In the genomic region with DNA sequence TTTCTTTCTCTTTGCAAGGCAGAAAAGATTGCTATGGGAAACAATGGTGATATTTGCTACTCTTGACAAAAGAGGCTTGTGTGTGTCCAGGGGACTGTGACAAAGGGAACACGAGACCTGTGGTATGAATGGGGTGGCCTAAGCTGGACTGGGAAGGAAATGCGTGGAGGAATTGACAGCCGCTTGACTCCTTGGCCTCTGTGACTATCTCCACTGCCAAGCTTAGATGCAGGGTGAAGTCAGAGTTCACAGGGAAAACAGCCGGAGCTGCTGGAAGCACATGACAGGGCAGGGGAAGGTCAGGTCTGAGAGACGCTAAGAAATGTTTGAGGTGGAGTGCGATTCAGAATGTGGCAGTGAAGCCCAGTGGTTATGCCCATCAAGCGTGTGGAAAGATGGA, we compare ENCODE assay signal across 11 mouse cellular contexts. TPM values are rescaled to one million over a fixed set of nuclear protein-coding genes. Genes with fewer than 3 reads are reported as not detected.
DNase-seq lines count a peak whose midpoint lies in the region; ATAC-seq and TF ChIP-seq lines count a peak whose summit lies in the region.
"Had no signal": no experiment of that assay in that cellular context is flagged by ENCODE, and none has a peak within 500 bp of the region (broad histone marks: within the 10 kb centered on the region; RNA-seq: fewer than 3 reads in every experiment).

No protein-coding gene starts in this region.

- H3K27me3 ChIP-seq in hindbrain, embryonic 12.5 days, result peaks cover 5% of the 10 kb centered on the region; the same call in 1 of the 2 replicates
- no peaks in the 10 kb centered on the region for H3K27me3 ChIP-seq in hindbrain, embryonic 16.5 days (replicated peaks; ENCODE audit: control insufficient read depth, insufficient read depth, low read length)
- H3K27me3 ChIP-seq in midbrain, embryonic 13.5 days, result peaks cover 3% of the 10 kb centered on the region; the same call in 1 of the 2 replicates
- no peaks in the 10 kb centered on the region for H3K27me3 ChIP-seq in lung, postnatal 0 days (replicated peaks; ENCODE audit: insufficient read depth, low read length)
- H3K27me3 ChIP-seq: limb, embryonic 15.5 days had no signal

- DNase-seq in brain, adult 2 months (ENCODE audit: low read depth, low spot score), result peak; percentile 71
- peak; percentile 59 for DNase-seq in embryo, embryonic 10.5 days (ENCODE audit: low spot score)
- DNase-seq in cerebellum, postnatal 25 days, result no peak
- no peak for DNase-seq in lung, postnatal 0 days (ENCODE audit: low spot score)
- DNase-seq: lung, postnatal 14 days had no signal

- no peak for TF ChIP-seq EP300 in lung, postnatal 0 days (IDR thresholded peaks at IDR 0.05)

- H3K36me3 ChIP-seq in hindbrain, embryonic 12.5 days, result no peaks in the 10 kb centered on the region
- no peaks in the 10 kb centered on the region for H3K36me3 ChIP-seq in hindbrain, embryonic 16.5 days (ENCODE audit: control insufficient read depth, insufficient read depth, low read length)
- no peaks in the 10 kb centered on the region for H3K36me3 ChIP-seq in midbrain, embryonic 13.5 days
- H3K36me3 ChIP-seq in lung, postnatal 0 days (ENCODE audit: insufficient read depth, low read length), result no peaks in the 10 kb centered on the region
- H3K36me3 ChIP-seq: limb, embryonic 15.5 days had no signal

- H3K9me3 ChIP-seq in hindbrain, embryonic 12.5 days (replicated peaks), result no peaks in the 10 kb centered on the region
- H3K9me3 ChIP-seq in hindbrain, embryonic 16.5 days (ENCODE audit: control insufficient read depth, low read length), result no peaks in the 10 kb centered on the region
- no peaks in the 10 kb centered on the region; the same call in 1 of the 2 replicates for H3K9me3 ChIP-seq in midbrain, embryonic 13.5 days
- H3K9me3 ChIP-seq in lung, postnatal 0 days (ENCODE audit: low read length), result no peaks in the 10 kb centered on the region
- H3K9me3 ChIP-seq: limb, embryonic 15.5 days had no signal

- ATAC-seq in hindbrain, embryonic 12.5 days (ENCODE audit: low FRiP score), result no peak
- no peak for ATAC-seq in hindbrain, embryonic 16.5 days
- no peak for ATAC-seq in midbrain, embryonic 13.5 days
- ATAC-seq in lung, postnatal 0 days, result no peak
- ATAC-seq: inflammation-experienced regulatory T-cells, adult 6 months had no signal

- peaks cover 14% of the 10 kb centered on the region for H3K4me1 ChIP-seq in hindbrain, embryonic 12.5 days
- H3K4me1 ChIP-seq in hindbrain, embryonic 16.5 days (ENCODE audit: control insufficient read depth, insufficient read depth, low read depth, low read length), result peaks cover 3% of the 10 kb centered on the region
- H3K4me1 ChIP-seq in midbrain, embryonic 13.5 days (replicated peaks), result peaks cover 20% of the 10 kb centered on the region
- no peaks in the 10 kb centered on the region for H3K4me1 ChIP-seq in lung, postnatal 0 days (ENCODE audit: insufficient read depth, low read depth, low read length)

- H3K4me2 ChIP-seq in hindbrain, embryonic 12.5 days (replicated peaks), result no peak overlapping the region
- no peak overlapping the region for H3K4me2 ChIP-seq in hindbrain, embryonic 16.5 days (ENCODE audit: low read length)
- H3K4me2 ChIP-seq in midbrain, embryonic 13.5 days (replicated peaks), result no peak overlapping the region
- no peak overlapping the region for H3K4me2 ChIP-seq in lung, postnatal 0 days (replicated peaks; ENCODE audit: low read depth, low read length)
- H3K4me2 ChIP-seq: limb, embryonic 15.5 days had no signal

- 13% methylated on average over 7 of the region's 7 CpGs for WGBS in hindbrain, embryonic 12.5 days
- 30% methylated on average over 7 of the region's 7 CpGs for WGBS in hindbrain, embryonic 16.5 days
- 16% methylated on average over 7 of the region's 7 CpGs for WGBS in midbrain, embryonic 13.5 days
- WGBS in lung, postnatal 0 days, result 38% methylated on average over 7 of the region's 7 CpGs

- no peak overlapping the region for H3K4me3 ChIP-seq in hindbrain, embryonic 12.5 days
- H3K4me3 ChIP-seq in hindbrain, embryonic 16.5 days (ENCODE audit: low read length), result no peak overlapping the region
- H3K4me3 ChIP-seq in midbrain, embryonic 13.5 days (replicated peaks), result no peak overlapping the region
- no peak overlapping the region for H3K4me3 ChIP-seq in lung, postnatal 0 days (ENCODE audit: low read depth, low read length)
- H3K4me3 ChIP-seq: heart, adult 2 months; limb, embryonic 15.5 days had no signal

- H3K27ac ChIP-seq in hindbrain, embryonic 12.5 days, result 0 out of 2 replicates have a peak overlapping the region, but pooled peaks have one; percentile 44
- no peak overlapping the region for H3K27ac ChIP-seq in hindbrain, embryonic 16.5 days (ENCODE audit: low read depth, low read length)
- peak overlapping the region; percentile 53; the same call in 1 of the 2 replicates for H3K27ac ChIP-seq in midbrain, embryonic 13.5 days
- H3K27ac ChIP-seq in lung, postnatal 0 days (ENCODE audit: low read length), result no peak overlapping the region
- H3K27ac ChIP-seq: heart, adult 2 months; limb, embryonic 15.5 days had no signal

- H3K9ac ChIP-seq in hindbrain, embryonic 12.5 days, result no peak overlapping the region
- H3K9ac ChIP-seq in hindbrain, embryonic 16.5 days (ENCODE audit: low read depth, low read length), result no peak overlapping the region
- no peak overlapping the region for H3K9ac ChIP-seq in midbrain, embryonic 13.5 days (replicated peaks)
- no peak overlapping the region for H3K9ac ChIP-seq in lung, postnatal 0 days (replicated peaks; ENCODE audit: low read depth)
- H3K9ac ChIP-seq: limb, embryonic 15.5 days had no signal

- no peak for TF ChIP-seq CTCF in lung, postnatal 0 days (IDR thresholded peaks at IDR 0.05)

RNA-seq across cellular contexts. Expression of a gene that starts 56.4 kb away (rescaled TPM):
- 85.5 and 96.2 TPM in 2 replicates for polyA plus RNA-seq in hindbrain, embryonic 12.5 days (2016; fragmentation: Nextera tagmentation; extraction: Ambion mirVana)
- polyA plus RNA-seq in hindbrain, embryonic 16.5 days (2015; fragmentation: Nextera tagmentation; extraction: Ambion mirVana), result 20.2 and 59.5 TPM in 2 replicates
- 124 and 162 TPM in 2 replicates for polyA plus RNA-seq in midbrain, embryonic 13.5 days (2015; fragmentation: Nextera tagmentation; extraction: Ambion mirVana)
- 4.1 and 5.8 TPM in 2 replicates for polyA plus RNA-seq in lung, postnatal 0 days (2015; fragmentation: Nextera tagmentation; extraction: Ambion mirVana)
- polyA plus RNA-seq: inflammation-experienced regulatory T-cells, adult 6 months had no signal

Comparison
In these comparisons a context has a peak if more than half of its experiments do, and no peak if none do; other contexts are left out.
1. H3K27ac ChIP-seq: peak in hindbrain, embryonic 12.5 days (single experiment) and midbrain, embryonic 13.5 days (single experiment); none in hindbrain, embryonic 16.5 days (single experiment) and lung, postnatal 0 days (single experiment).
2. DNase-seq: peak in brain, adult 2 months (single experiment) and embryo, embryonic 10.5 days (single experiment); none in cerebellum, postnatal 25 days (0 of 2) and lung, postnatal 0 days (single experiment).